Mouse (Mus musculus) brain, embryonic 14.5 days (tissue): ENCODE data around the gene Dclre1a. TPM values are rescaled to one million over a fixed set of nuclear protein-coding genes. Genes with fewer than 3 reads are reported as not detected.
"Not testable (repeated sequence)": the region's sequence is repeated elsewhere in the genome, so short reads cannot be mapped to it uniquely, and the experiment has no call there.

Source experiments
- DNase-seq: peaks from one replicate; pipeline ENCODE4 v3.0.0-alpha.2; 2011; ENCODE audit warnings: low read depth
- CTCF ChIP-seq: fragments of 200-500 bp; IDR thresholded peaks from 2 replicates; pipeline ENCODE4 v1.5.1; 2012; ENCODE audit warnings: inconsistent platforms, mild to moderate bottlenecking, moderate library complexity, borderline replicate concordance; ENCODE audit not compliant: insufficient read depth, insufficient read length; ENCODE audit errors: extremely low read depth
- POLR2A ChIP-seq: fragments of 200-500 bp; IDR thresholded peaks from 2 replicates; pipeline ENCODE4 v1.6.1; 2012; ENCODE audit warnings: mild to moderate bottlenecking, inconsistent platforms, borderline replicate concordance; ENCODE audit not compliant: poor library complexity, insufficient read depth, insufficient read length, severe bottlenecking; ENCODE audit errors: extremely low read depth
- polyA plus RNA-seq: library from polyadenylated mRNA; depleted of rRNA; stranded (reverse); fragments of >200 nt; gene quantifications from 2 replicates; pipeline ENCODE4 v1.2.3, GENCODE M21; 2012

Dclre1a gene
- polyA plus RNA-seq, 1 experiment: 9.4 TPM

- DNase-seq: no peak
- TF ChIP-seq POLR2A (no peak), CTCF (no peak)
Measured at GRCm38 (mm10) chr19:56535064-56535463, 13.0 kb downstream of the Dclre1a start.

- DNase-seq: no peak
Measured at GRCm38 (mm10) chr19:56534337-56534736, 13.7 kb downstream of the Dclre1a start.

GRCm38 (mm10) chr19:56533291-56534071 lies 14.5 kb downstream of the Dclre1a start:
- DNase-seq: no peak

More at GRCm38 (mm10) chr19:56534337-56534736, 13.7 kb downstream of the Dclre1a start:
- TF ChIP-seq CTCF: no peak
- TF ChIP-seq POLR2A: no peak

GRCm38 (mm10) chr19:56531251-56531650 lies 16.8 kb downstream of the Dclre1a start:
- no peak for DNase-seq
- TF ChIP-seq CTCF (no peak), POLR2A (no peak)

More at GRCm38 (mm10) chr19:56533291-56534071, 14.5 kb downstream of the Dclre1a start:
- TF ChIP-seq POLR2A (no peak), CTCF (no peak)

GRCm38 (mm10) chr19:56530529-56530928 lies 17.5 kb downstream of the Dclre1a start:
- DNase-seq: not testable (repeated sequence)

GRCm38 (mm10) chr19:56519408-56519807 lies 28.6 kb downstream of the Dclre1a start:
- not testable (repeated sequence) for DNase-seq

DNA sequence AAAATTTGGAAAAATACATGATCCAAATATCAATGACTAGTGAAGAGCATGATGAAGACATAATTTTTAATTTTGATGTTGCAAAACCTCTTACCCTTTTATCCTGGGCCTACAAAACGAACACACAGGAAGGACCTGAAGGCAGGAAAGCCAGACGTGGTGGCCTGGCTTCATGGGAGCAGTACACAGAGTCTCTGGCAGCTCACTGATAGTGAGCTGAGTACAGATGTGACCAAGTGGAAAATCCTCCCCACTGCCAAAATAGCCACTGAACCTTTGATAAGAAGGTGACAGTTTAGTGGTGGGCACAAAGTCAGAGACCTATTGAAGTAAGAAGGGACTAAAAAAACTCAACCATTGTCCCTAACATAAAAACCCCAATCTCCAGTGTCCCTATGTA lies 34.5 kb downstream of the Dclre1a start:
- DNase-seq: not testable (repeated sequence)

- DNase-seq: not testable (repeated sequence)
Measured at GRCm38 (mm10) chr19:56511207-56511606, 36.8 kb downstream of the Dclre1a start.

DNA sequence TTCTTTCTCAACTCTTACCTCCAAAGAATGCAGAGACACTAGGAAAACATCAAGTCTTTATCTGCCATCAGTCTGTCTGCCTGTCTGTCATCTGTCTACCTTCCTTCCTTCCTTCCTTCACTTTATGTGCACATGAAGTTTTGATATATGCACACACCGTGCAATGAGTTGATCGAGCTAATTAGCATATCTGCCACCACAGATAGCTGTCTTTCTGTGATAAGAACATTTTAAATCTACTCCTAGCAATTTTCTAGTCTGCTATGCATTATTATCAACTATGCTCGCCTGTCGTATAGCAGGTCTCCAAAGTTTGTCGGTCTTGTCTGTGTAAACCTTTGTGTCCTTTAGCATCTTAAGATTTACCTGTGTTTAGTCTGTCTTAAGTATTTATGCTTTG lies 44.5 kb downstream of the Dclre1a start:
- DNase-seq: not testable (repeated sequence)

GRCm38 (mm10) chr19:56503069-56503468 lies 45.0 kb downstream of the Dclre1a start:
- DNase-seq: not testable (repeated sequence)

DNA sequence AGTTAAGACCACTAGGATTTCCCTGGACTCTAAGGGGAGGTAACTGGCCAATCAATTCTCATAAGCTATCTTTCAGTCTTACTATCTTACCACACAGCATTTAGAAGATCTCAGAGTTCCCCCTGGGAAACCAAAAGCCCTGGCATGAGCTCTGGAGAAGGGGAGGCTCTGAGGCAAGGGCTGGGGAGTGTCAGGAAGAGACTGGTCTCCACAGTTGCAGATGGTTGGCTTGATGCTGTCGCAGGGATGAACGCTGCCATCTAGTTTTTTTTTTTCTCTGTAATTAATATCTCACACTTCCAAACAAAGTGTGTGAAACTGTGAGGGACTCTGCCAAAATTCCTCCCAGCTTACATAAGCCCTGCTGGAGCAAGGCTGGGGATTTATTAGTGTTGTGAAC lies 53.9 kb downstream of the Dclre1a start:
- DNase-seq: not testable (repeated sequence)

DNA sequence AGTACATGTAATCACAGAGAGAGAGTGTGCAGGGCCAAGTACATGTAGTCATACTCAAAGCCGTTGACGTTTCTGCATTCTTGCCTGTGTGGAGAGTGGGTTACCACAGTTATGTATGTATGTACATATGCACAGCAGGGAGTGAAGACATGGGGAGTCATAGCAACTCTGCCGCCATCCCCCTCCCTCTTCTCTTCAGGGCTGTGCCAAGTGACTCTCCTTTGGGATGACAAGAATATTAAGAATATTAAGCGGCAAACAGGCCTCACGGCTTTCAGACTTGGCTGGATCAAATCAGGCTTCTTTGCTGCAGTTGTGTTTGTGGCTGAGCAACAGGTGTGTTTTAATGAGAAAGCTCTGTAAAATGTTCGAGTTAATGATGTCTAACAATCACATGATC lies 58.4 kb downstream of the Dclre1a start:
- no peak for DNase-seq
- TF ChIP-seq POLR2A (no peak), CTCF (no peak)

DNA sequence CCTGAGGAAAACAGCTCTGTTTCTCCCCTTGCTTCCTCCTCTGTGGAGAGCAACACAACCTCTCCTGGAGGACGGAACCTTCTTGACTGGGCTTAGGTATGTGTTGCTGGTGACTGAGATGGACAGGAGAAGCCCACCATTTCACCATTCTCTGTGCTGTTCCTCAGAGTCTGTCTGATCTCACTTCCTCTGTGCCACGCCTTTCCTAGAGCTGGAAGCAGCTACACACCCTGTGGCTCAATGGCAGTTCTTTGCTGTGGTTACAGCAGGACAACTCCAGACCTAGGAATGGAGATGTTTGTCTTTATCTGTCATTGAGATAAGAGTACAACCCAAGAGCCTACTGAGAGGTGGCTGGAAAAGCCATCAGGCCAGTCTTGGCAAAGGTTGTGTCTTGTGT lies 60.7 kb downstream of the Dclre1a start:
- TF ChIP-seq CTCF: no peak
- TF ChIP-seq POLR2A: no peak
- no peak for DNase-seq

GRCm38 (mm10) chr19:56486926-56487325 lies 61.1 kb downstream of the Dclre1a start:
- TF ChIP-seq POLR2A (no peak), CTCF (no peak)
- no peak for DNase-seq
